Mouse (Mus musculus) thymus, adult 2 months (tissue): ENCODE measurements at regions not wholly inside any gene's neighbourhood (a gene's known extent, or its start where the extent isn't known, plus 50 kb on each side); places are given as distances from the start of the nearest gene placed in this dataset.

Experiments
- CTCF ChIP-seq: fragments of 200-500 bp; IDR thresholded peaks from 2 replicates; pipeline ENCODE4 v1.5.1; 2012; ENCODE audit warnings: mild to moderate bottlenecking, control low read depth, low read length, moderate library complexity, borderline replicate concordance; ENCODE audit not compliant: control insufficient read depth, poor library complexity, insufficient read depth; ENCODE audit errors: extremely low read depth
- POLR2A ChIP-seq: fragments of 200-500 bp; IDR thresholded peaks from 2 replicates; pipeline ENCODE4 v1.6.1; 2012; ENCODE audit warnings: mild to moderate bottlenecking, low read length, control low read depth, moderate library complexity; ENCODE audit not compliant: control insufficient read depth, poor library complexity, insufficient read depth; ENCODE audit errors: extremely low read depth

GRCm38 (mm10) chr4:142758102-142758501 lies 454.7 kb downstream of the Prdm2 start:
- TF ChIP-seq POLR2A (no peak), CTCF (no peak)
